Mouse (Mus musculus) kidney, embryonic 16.5 days (tissue): ENCODE measurements around the gene Ephb2. TPM values are rescaled to one million over a fixed set of nuclear protein-coding genes. Genes with fewer than 3 reads are reported as not detected.

Source experiments
- ATAC-seq: fragments of 200-750 bp; cut with Nextera tagmentation; 2 replicates; pipeline ENCODE4 v1.8.0; 2017; ENCODE audit warnings: moderate TSS enrichment; ENCODE audit not compliant: low FRiP score, low TSS enrichment
- H3K27ac ChIP-seq: fragments of 300-500 bp; sonication (generic); 2 replicates; pipeline ENCODE4 v1.5.1; 2014; ENCODE audit warnings: low read length
- H3K27me3 ChIP-seq: fragments of 300-500 bp; sonication (generic); 2 replicates; pipeline ENCODE4 v1.6.1; 2014; ENCODE audit warnings: low read length, control low read depth, mixed read lengths; ENCODE audit not compliant: insufficient read depth
- H3K36me3 ChIP-seq: fragments of 300-500 bp; sonication (generic); 2 replicates; pipeline ENCODE4 v1.6.1; 2014; ENCODE audit warnings: low read length, control low read depth, mixed read lengths; ENCODE audit not compliant: insufficient read depth
- H3K4me1 ChIP-seq: fragments of 300-500 bp; sonication (generic); 2 replicates; pipeline ENCODE4 v1.6.1; 2014; ENCODE audit warnings: low read length, control low read depth, mixed read lengths; ENCODE audit not compliant: insufficient read depth
- H3K4me2 ChIP-seq: fragments of 300-500 bp; sonication (generic); replicated peaks from 2 replicates; pipeline ENCODE4 v1.6.1; 2014; ENCODE audit warnings: low read depth, low read length
- H3K4me3 ChIP-seq: fragments of 300-500 bp; sonication (generic); 2 replicates; pipeline ENCODE4 v1.5.1; 2014; ENCODE audit warnings: mild to moderate bottlenecking, low read length
- H3K9ac ChIP-seq: fragments of 300-500 bp; sonication (generic); replicated peaks from 2 replicates; pipeline ENCODE4 v1.6.1; 2014; ENCODE audit warnings: low read length
- H3K9me3 ChIP-seq: fragments of 300-500 bp; sonication (generic); 2 replicates; pipeline ENCODE4 v1.6.1; 2016; ENCODE audit warnings: low read length, control low read depth
- WGBS: fragments of 180-500 bp; shearing (Covaris S2); extraction: QIAGEN DNeasy Blood & Tissue Kit; methylation state at CpG from one replicate; pipeline ENCODE4 v1.1.7; 2014; 5-methylcytosine and 5-hydroxymethylcytosine counted together
- polyA plus RNA-seq: library from polyadenylated mRNA; unstranded; fragments of >200 nt; fragmentation: Nextera tagmentation; extraction: Ambion mirVana; gene quantifications from 2 replicates; pipeline ENCODE4 v1.2.1, GENCODE M21; 2015

Gene Ephb2
- polyA plus RNA-seq, 1 experiment from 2014 or later, result 3.6 TPM

DNA sequence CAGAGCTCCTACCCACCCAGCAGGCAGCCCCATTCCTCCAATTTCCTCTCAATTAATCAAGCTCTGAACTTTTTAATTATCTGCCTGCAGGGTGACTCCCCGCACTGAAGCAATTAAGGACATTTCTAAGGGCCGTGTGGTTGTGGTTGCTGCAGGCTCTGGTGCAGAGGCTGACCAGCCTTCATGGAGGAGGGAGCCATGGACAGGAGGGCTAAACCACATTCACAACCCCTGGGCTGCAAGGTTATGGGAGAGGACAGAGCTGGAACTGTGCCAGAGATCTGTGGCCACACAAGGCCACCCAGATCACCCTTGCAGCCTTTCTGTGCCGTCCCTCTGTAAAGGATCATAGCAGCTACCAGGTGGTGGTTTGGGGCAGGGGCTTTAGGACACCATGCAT is 131.2 kb downstream of the Ephb2 start:
- no peak overlapping the region for H3K4me2 ChIP-seq
- peak overlapping the region; percentile 83 for H3K27ac ChIP-seq
- ATAC-seq, result peak; percentile 58; the same call in 1 of the 2 replicates

DNA sequence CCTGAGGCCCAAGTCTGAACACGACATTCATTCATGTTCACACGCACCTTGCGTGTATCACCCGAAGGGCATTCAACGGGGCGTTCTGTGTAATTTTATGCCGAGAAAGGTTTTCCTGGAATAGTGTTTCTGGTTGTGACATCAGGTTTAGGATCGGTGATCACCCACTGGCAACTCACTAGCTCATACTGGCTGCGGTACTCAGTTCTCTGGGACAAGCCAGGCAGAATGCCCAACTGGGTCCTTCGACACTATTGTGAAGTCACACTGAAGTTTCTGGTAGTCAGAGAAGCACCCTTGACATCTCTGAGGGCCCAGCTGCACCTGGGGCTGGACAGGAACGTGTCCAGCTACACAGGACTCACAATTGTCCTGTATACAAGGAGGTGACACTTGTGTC is 132.4 kb downstream of the Ephb2 start:
- 77% methylated on average over 11 of the region's 11 CpGs for WGBS
- Histone ChIP-seq H3K4me2 (no peak overlapping the region), H3K4me3 (no peak overlapping the region), H3K9me3 (no peaks in the 10 kb centered on the region), H3K36me3 (no peaks in the 10 kb centered on the region), H3K4me1 (peaks cover 47% of the 10 kb centered on the region), H3K27ac (no peak overlapping the region), H3K27me3 (no peaks in the 10 kb centered on the region), H3K9ac (no peak overlapping the region)
- no peak for ATAC-seq

More for the DNA sequence above, 131.2 kb downstream of the Ephb2 start:
- Histone ChIP-seq H3K9me3 (no peaks in the 10 kb centered on the region), H3K36me3 (no peaks in the 10 kb centered on the region), H3K9ac (0 out of 2 replicates have a peak overlapping the region, but pooled peaks have one; percentile 27), H3K4me1 (peaks cover 52% of the 10 kb centered on the region), H3K4me3 (no peak overlapping the region), H3K27me3 (no peaks in the 10 kb centered on the region)
- 4% methylated on average over 3 of the region's 3 CpGs for WGBS

DNA sequence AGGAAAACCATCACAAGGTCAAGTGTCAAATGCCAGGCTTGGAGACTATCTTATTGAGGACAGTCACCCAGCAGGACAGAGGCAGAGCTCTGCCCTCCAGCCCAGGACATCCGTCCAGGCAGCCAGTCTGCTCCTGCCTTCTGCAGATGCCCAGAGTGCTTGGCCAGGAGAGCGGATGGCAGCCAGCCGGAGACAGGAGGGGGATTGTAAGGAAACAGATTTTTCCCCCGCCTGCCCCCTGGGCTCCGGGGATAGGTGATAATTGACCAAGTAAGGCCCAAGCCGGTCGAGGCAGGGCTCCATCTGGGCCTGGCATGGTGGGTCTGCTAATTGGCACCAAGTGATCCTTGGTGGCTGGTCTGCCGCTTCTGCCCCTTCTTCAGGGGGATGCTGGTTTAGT is 133.3 kb downstream of the Ephb2 start:
- Histone ChIP-seq H3K4me2 (no peak overlapping the region), H3K9ac (no peak overlapping the region), H3K27ac (no peak overlapping the region), H3K4me3 (no peak overlapping the region), H3K9me3 (no peaks in the 10 kb centered on the region), H3K36me3 (no peaks in the 10 kb centered on the region), H3K4me1 (peaks cover 45% of the 10 kb centered on the region), H3K27me3 (no peaks in the 10 kb centered on the region)
- ATAC-seq, result no peak
- 77% methylated on average over 8 of the region's 8 CpGs for WGBS

DNA sequence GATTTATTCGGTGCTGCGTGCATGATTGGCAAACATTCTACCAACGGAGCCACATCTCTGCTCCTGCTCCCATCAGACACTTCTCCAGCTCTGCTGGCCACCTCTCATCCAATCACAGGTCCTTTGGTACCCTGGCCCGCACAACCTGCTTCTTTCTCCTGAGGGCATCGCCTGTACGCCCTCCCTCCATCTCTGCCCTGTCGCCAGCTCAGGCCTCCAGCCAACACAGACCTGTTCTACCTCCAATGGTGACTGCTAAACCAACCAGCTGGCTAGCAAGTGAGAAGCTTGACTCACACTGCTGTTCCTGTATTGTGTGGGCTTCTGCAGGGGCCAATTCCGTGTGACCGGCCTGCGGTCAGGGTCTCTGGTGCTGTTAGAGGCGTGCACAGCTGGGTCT is 134.6 kb downstream of the Ephb2 start:
- Histone ChIP-seq H3K9me3 (no peaks in the 10 kb centered on the region), H3K4me3 (no peak overlapping the region), H3K4me2 (no peak overlapping the region), H3K27ac (no peak overlapping the region), H3K27me3 (no peaks in the 10 kb centered on the region), H3K9ac (no peak overlapping the region), H3K4me1 (peaks cover 35% of the 10 kb centered on the region), H3K36me3 (no peaks in the 10 kb centered on the region)
- 89% methylated on average over 11 of the region's 11 CpGs for WGBS
- ATAC-seq, result no peak

DNA sequence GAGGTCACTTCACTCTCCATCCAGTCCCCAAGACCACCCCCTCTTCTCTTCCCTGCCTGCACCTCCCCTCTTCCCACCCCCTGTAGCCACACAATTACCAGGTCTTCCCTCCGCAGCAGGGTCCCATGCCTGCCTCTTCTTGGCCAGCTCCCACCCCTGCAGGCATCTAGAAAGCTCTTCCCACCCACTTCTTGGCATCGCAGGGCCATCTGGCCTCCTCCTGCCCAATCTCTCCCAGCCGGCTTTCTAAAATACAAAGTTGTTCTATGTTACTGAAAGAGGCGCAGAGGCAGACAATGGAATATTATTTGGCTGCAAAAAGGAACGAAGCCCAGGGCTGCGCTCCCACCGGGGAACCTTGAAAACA is 136.7 kb downstream of the Ephb2 start:
- Histone ChIP-seq H3K27ac (no peak overlapping the region), H3K4me3 (no peak overlapping the region), H3K9me3 (no peaks in the 10 kb centered on the region), H3K9ac (no peak overlapping the region), H3K4me1 (peaks cover 19% of the 10 kb centered on the region), H3K36me3 (peaks cover 7% of the 10 kb centered on the region; the same call in 1 of the 2 replicates), H3K27me3 (no peaks in the 10 kb centered on the region), H3K4me2 (no peak overlapping the region)
- WGBS, result 93% methylated on average over 7 of the region's 7 CpGs
- ATAC-seq, result no peak

DNA sequence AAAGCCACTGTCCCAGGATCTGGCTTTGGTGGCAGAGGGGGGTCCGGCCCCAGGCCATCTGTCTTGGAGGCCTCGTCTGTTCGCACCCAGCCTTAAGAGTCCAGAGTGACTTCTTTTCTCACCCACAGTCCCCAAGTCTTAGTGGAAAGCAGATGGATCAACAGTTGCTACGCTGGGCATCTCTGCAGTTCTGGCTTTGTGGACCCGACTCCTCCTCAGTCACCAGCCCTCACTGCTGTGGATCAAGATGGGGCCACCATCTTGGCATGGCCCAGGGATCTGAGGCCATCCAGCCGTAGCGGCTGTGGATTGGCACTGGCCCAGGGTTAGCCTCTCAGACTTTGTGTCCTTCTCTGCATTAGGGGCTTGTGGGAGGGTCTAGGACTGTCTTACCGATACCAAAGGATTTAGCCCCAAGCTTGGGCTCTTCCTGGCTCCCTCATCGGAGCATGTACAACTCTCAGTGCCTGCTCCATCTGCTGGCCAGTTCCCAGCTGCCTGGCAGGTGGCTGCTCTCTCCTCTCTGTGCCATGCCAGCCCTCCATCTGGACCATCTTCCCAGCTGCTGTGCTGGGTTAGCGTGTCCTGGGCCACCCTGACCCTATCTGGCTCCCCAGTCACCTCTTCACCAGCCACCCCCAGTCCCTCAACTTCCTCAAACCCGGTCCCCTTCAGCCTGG is 137.2 kb downstream of the Ephb2 start:
- peaks cover 14% of the 10 kb centered on the region for H3K4me1 ChIP-seq
- no peak for ATAC-seq
- WGBS, result 85% methylated on average over 11 of the region's 11 CpGs
- no peak overlapping the region for H3K4me2 ChIP-seq
- no peaks in the 10 kb centered on the region for H3K9me3 ChIP-seq
- H3K27ac ChIP-seq, result no peak overlapping the region
- no peak overlapping the region for H3K4me3 ChIP-seq
- H3K27me3 ChIP-seq, result no peaks in the 10 kb centered on the region
- no peak overlapping the region for H3K9ac ChIP-seq
- H3K36me3 ChIP-seq, result peaks cover 13% of the 10 kb centered on the region

DNA sequence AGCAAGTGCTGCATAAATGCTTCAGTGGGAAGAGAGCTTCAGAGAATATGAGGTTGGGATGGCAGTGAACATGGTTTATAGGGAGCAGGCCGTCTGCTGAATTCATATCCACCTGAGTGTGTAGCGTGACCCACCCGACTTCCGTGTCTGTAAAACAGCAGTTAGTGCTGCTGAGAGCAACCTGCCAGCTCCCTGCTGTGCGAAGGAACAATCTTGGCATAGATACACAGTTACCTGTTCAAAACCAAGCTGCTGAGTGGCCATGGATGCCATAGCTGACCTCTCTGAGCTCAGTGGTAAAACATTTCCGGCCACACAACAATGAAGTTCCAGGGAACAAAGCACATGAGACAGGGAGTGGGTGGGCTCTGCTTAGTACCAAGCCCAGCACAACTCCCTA is 138.5 kb downstream of the Ephb2 start:
- no peak for ATAC-seq
- H3K4me3 ChIP-seq, result no peak overlapping the region
- peaks cover 6% of the 10 kb centered on the region for H3K4me1 ChIP-seq

DNA sequence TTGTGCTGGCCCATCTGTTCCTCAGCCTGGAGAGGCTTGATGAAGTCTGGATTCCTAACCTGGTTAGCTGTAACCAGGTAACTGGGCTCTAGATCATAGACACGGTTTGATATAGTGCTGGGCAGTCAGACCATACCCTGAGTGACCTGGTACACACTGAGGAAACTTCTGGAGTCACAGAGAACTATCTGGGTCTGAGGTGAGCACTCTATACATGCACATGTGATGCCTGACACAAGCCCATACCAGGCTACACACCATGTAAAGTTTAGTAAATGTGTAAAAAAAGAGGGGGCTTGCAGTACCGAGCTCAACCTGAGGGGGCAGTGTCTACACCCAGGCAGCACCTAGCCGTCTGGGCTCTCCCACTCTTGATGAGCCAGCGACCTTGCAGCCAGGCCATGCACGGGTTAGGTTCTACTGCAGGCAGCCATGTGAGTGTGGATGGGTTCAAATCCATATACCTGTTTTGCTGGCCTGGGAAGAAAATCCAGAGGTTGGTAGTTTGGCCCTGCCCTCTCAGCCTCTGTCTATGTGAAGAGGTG is 139.3 kb downstream of the Ephb2 start:
- no peak overlapping the region for H3K27ac ChIP-seq
- H3K4me2 ChIP-seq, result no peak overlapping the region
- no peaks in the 10 kb centered on the region for H3K27me3 ChIP-seq
- no peak overlapping the region for H3K4me3 ChIP-seq
- WGBS, result 19% methylated on average over 5 of the region's 5 CpGs
- no peak overlapping the region for H3K9ac ChIP-seq
- peak; percentile 58; the same call in 1 of the 2 replicates for ATAC-seq
- H3K9me3 ChIP-seq, result no peaks in the 10 kb centered on the region
- 0 out of 2 replicates have a peak, but pooled peaks cover 4% of the 10 kb centered on the region for H3K4me1 ChIP-seq
- peaks cover 31% of the 10 kb centered on the region for H3K36me3 ChIP-seq

More for the DNA sequence above, 138.5 kb downstream of the Ephb2 start:
- Histone ChIP-seq H3K27ac (no peak overlapping the region), H3K9ac (no peak overlapping the region), H3K36me3 (peaks cover 24% of the 10 kb centered on the region), H3K4me2 (no peak overlapping the region), H3K27me3 (no peaks in the 10 kb centered on the region), H3K9me3 (no peaks in the 10 kb centered on the region)
- 92% methylated on average over 6 of the region's 6 CpGs for WGBS

DNA sequence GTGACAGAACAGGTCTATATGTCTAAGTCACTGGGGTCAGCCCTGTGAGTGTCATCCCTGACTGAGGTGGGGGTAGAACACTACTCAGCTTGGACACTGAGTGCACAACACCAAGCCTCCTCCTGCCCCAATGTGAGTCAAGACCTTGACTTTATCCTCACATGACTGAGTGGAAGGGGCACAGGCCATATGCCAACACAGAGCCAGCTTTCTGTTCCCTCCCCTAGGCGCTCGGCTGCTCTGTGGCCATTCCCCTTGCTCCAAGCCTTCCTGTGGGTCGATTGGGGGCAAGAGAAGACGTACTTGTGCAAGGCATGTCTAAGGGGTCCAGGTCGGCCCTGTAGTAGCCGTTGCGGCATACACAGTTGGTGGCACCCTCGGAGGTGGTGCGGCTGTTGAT is 140.1 kb downstream of the Ephb2 start:
- Histone ChIP-seq H3K27ac (no peak overlapping the region), H3K9me3 (no peaks in the 10 kb centered on the region), H3K4me1 (no peaks in the 10 kb centered on the region), H3K36me3 (peaks cover 31% of the 10 kb centered on the region), H3K9ac (no peak overlapping the region), H3K4me2 (no peak overlapping the region), H3K4me3 (no peak overlapping the region), H3K27me3 (no peaks in the 10 kb centered on the region)
- ATAC-seq, result no peak
- WGBS, result 94% methylated on average over 9 of the region's 9 CpGs

DNA sequence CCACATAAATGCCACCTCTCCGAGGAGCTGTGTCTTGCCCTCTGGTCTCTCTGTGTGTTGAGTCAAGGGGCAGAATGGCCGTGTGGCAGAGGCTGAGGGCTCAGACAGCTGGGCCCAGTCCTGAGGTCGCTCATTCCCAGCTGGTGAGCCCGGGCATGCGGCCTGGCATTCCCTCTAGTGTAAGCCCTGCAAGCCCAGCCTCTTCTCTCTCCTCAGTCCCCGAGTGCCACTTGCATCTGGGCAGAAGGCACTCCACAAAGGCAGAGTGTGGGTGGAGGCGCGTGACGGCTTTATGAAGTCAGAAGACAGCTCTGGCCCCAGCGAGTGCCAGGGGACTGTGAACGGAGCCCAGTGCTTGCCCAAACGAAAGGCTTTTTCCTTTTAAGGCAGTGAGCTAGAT is 145.8 kb downstream of the Ephb2 start:
- Histone ChIP-seq H3K9me3 (no peaks in the 10 kb centered on the region), H3K4me3 (no peak overlapping the region), H3K36me3 (peaks cover 31% of the 10 kb centered on the region), H3K4me1 (peaks cover 10% of the 10 kb centered on the region), H3K4me2 (no peak overlapping the region), H3K27ac (no peak overlapping the region), H3K9ac (no peak overlapping the region), H3K27me3 (no peaks in the 10 kb centered on the region)
- ATAC-seq, result no peak
- 79% methylated on average over 12 of the region's 12 CpGs for WGBS
